Mouse (Mus musculus) kidney, adult 8-10 months (tissue): ENCODE data around the gene Kcna7.
"Not testable (repeated sequence)": the region's sequence is repeated elsewhere in the genome, so short reads cannot be mapped to it uniquely, and the experiment has no call there.

Experiments
- DNase-seq, 2 experiments: peaks; one replicate each; pipeline ENCODE4 v3.0.0; 2022

Kcna7 gene

GRCm38 (mm10) chr7:45405091-45406075 lies at the start of gene Kcna7:
Gene Kcna7 (plus strand): TSS chr7:45405653.
- DNase-seq = peak; percentile 52 to 82

DNA sequence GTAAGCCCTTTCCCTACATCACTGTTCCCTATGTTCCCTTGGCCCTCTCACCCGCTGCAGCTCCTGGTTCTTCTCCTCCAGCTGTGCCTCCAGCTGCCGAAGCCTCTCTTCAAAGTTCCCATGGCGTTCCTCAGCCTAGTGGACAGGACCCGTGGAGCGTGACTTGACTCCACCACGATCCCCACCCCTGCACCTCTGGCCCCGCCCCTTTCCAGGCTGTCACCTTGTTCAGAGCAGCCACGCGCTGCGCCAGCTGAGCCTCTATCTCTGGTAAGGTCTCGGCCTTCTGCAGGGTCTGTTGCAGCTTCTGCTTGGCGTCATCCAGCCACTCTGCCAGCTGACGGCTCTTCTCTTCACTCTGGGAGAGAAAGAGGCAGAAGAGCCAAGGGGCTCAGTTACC lies 49.4 kb upstream of the Kcna7 start:
- DNase-seq = no peak

DNA sequence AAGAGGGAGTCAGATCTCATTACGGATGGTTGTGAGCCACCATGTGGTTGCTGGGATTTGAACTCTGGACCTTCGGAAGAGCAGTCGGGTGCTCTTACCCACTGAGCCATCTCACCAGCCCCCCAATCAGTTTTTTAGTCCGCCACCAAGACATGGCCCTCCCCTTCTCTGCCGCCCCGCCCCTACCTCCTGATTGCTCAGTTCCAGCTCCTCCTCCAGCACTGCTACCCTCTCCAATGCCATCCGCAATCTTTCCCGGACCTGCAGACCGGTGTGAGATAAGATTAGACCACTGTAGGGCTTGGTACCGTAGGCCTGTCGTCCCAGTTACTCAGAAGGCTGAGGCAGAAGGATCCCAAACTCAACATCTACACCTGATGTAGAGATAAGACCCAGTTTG lies 46.4 kb upstream of the Kcna7 start:
- DNase-seq = not testable (repeated sequence)

- no peak for DNase-seq
These were observed 44.9 kb upstream of the Kcna7 start for GRCm38 (mm10) chr7:45360404-45361125.

- peak; percentile 63 to 65 for DNase-seq
These were observed 44.1 kb upstream of the Kcna7 start for GRCm38 (mm10) chr7:45361243-45361804.

- DNase-seq = peak in 1 of 2 experiments; percentile 42
These were observed 42.7 kb upstream of the Kcna7 start for GRCm38 (mm10) chr7:45362801-45363200.

DNA sequence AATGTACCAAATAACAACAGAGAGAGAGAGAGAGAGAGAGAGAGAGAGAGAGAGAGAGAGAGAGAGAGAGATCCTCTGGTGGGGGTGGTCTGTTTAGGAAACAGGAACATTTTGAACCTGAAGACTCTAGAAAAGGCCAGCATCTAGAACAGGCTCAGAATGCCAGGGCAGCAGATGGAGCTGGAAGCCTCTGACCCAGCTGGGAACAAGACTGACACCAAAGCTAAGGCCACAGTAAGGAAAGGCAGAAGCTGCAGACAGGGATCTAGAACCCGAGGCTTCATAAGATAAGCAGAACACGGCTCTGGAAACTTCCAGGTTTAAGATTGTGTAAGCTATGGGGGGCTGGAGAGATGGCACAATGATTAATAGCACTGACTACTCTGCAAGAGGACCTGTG lies 41.5 kb upstream of the Kcna7 start:
- no peak for DNase-seq

DNA sequence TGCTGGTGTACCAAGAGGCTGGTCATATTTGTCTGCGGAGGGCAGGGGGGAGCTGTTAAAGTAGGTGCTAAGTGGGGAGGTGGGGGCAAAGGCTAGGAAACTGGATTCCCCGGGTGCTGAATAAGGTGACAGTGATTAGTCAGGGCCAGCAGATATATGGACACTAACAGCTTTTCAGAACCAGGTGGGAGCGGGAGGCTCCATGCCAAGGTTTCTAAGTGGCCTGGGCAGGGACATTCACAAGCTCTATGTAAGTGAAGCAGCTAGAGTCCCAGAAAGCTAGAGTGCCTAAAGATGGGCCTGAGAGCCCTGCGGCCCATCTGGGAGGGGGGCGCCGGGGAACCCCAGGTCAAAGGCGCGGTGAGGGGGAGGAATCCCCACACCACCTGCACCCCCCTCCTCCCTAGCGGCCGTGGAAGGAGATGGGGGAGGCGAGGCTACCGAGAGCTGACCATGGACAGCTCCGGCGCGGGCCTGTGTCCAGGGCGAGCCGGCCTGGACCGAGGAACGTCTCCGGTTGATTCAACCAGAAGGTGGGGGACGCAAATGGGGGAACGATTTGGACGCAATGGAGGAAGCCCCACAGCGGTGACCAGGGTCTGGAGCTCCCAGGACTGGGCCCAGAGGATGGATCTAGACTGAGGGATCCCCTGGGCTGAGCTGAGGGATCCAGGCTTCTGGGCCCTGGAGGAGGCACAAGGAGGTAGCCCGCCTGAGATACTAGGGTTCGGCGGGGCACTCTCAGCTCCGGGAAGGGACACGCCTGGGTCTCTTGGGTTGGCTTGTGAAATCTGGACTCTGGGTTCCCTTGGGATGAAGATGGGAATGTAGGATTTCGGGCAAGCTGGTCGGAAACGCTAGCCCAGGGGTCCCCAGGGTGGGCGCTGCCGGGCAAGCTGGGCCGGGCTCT lies 39.5 kb upstream of the Kcna7 start:
- peak; percentile 27 to 44 for DNase-seq

GRCm38 (mm10) chr7:45366652-45367019 lies 38.8 kb upstream of the Kcna7 start, which contains the start of gene Ppfia3:
Gene Ppfia3 (minus strand): TSS chr7:45367019.
- no peak for DNase-seq

DNA sequence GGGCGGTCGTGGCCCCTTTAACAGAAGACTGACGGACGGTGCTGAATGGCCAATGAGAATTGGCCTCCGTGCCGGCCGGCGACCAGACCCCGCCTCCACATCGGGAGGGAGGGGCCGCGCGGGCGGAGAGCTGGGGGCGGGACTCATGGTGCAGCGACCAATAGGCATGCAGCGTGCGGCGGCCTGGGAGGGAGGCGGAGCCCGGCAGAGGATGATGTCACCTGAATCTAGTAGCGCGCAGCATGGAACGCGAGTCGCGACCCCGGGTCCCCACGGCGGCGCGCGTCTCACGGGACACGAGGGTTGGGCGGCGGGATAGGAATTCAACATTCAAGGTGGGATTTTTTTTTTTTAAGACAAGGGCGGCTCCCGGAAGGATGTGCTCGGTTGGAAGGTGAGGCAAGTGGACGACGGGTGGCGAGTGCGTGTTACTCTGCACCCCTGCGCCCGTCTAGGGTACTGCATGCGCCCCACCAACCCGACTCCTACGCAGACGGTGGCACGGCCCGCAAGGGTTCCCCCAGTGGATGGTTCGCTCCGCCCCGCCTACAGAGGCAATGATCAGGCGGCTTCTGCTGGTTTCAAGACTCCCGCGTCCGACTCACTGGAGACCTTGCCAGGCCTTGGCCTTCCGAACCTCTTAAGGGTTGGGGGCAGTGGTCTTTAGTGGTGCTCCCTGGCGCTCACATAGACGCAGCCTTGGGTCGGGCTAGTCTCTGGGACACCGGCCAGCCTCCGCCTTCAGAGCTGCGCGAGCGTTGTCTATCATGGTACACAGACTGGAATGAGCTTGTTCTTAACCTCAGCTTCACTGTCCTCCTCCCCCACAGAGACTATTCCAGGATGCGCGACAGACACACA lies 38.2 kb upstream of the Kcna7 start:
- DNase-seq = peak; percentile 95 to 96

DNA sequence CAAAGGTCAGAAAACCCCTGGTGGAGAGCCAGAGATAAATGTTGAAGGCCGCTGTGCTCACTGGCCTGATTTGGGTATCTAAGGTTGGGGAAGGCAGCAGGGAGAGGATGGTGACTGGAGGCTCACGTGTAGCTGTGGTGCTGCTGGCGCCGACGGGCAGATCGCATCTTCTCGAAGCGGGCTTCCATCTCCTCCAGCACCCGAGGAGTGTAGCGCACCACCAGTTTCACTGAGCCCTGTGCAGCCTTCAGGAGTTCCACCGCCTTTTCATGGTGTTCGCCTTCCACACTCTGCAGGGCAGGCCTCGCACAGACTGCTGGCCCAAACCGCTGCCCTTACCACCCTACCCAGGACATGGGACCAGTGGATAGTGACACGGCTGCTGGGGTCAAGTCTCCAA lies 37.3 kb upstream of the Kcna7 start:
- DNase-seq = no peak

DNA sequence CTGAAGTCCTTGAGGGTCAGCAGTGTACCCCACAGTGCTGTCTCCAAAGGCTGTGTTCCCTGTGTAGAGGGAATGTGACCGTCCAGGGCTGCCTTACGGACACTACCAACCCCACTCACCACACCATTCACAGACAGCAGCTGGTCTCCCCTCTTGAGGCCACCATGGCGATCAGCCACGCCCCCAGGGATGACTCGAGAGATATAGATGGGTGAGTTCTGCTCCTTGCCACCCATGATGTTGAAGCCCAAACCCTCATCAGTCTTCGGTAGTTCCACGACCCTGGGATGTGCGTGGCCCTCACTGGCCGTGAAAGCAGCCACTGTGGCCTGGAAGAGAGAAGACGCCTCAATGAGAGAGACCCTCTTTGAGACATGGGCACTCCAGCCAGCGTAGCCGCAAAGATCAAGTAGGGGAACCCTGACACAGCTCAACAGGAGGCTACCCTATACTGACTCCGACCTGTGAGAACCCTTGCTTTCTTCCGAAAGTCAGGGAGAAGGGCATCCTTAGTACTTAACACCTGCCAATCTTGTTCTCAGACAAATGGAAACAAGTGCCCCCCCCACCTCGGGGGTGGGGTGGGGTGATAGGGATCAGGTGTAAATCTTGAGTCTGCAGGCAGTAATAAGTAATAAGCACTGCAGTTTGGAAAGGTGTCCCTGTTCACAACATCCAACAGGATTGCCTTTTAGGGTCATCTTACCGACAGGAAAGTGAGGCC lies 36.3 kb upstream of the Kcna7 start:
- no peak for DNase-seq

- no peak for DNase-seq
These were observed 35.5 kb upstream of the Kcna7 start for GRCm38 (mm10) chr7:45369836-45370474.

DNA sequence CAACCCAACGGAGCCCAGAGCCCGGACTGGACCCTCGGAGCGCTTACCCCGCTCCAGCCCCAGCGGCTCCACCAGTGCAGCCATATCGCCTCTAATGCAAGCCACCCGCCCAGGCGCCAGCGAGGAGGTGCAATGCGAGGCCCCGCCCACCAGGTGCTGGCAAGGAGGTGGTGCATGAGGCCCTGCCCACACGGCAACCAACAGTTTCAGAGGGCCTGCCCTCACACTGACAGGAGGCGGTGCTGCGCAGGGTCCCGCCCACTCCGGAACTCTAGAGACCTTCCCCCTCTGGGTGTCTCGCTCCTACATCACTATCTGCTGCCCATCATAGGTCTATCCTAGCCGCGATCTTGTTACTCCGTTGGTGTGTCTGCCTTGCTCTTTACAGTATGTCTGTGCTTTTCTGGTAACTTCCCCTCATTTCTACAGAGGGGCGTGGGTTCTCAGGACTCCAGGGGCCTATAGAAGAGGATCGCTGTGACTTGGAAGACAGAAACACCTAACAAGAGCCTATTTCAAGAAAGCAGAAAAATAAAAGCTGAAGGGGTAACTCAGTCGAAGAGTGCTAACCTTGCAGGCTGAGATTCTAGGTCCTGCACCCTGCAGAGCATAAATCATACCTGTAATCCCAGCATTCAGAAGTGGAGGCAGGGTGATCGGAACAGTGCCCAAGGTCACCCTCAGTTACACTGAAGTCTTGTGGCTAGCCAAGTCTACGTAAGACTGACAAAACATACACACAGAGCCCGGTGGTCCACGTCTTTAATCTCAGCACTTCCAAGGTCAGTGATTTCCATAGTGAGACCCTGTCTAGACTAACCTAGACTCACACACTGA lies 34.8 kb upstream of the Kcna7 start, which contains the start of gene Lin7b:
Lin7b (minus strand) TSS at position 109 of the 837 bp plus-strand sequence.
- DNase-seq = peak; percentile 90 to 91

GRCm38 (mm10) chr7:45372371-45372770 lies 33.1 kb upstream of the Kcna7 start:
- no peak for DNase-seq

GRCm38 (mm10) chr7:45374620-45375019 lies 30.8 kb upstream of the Kcna7 start:
- no peak for DNase-seq

GRCm38 (mm10) chr7:45376057-45376456 lies 29.4 kb upstream of the Kcna7 start:
- DNase-seq = no peak

DNA sequence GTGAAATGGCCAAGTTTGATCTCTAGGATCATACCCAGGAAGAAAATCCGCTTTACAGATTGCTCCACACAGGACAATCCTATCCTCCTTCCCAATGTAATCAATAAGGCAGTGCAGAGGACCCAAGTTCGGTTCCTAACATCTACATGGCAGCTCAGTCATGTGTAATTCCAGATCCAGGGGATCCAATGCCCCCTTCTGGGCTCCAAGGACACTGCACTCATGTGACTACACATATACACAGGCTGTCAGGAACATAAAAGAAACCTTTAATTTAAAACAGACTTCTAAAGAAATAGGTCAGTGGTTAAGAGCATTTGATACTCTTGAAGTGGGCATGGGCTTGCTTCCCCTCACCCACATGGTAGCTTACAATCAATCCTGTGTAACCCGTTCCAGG lies 19.4 kb upstream of the Kcna7 start:
- no peak for DNase-seq

GRCm38 (mm10) chr7:45395129-45395541 lies 10.3 kb upstream of the Kcna7 start:
- no peak for DNase-seq
